ENCODE assay signal across 22 mouse cellular contexts in genomic region chr10:98135026-98135425, GRCm38 (mm10).
"Had no signal": no experiment of that assay in that cellular context is flagged by ENCODE, and none has a peak within 500 bp of the region (broad histone marks: within the 10 kb centered on the region; RNA-seq: fewer than 3 reads in every experiment).

No protein-coding gene starts in this region.

- DNase-seq: kidney, adult 2 months; kidney, postnatal 25 days; liver; lung, adult 2 months; lung, postnatal 14 days; lung, postnatal 4 days; right cerebral cortex, adult 18-20 months; right cerebral cortex, postnatal 14 days; right cerebral cortex, postnatal 4 days; thymus, adult 2 months; thymus, postnatal 14 days had no signal

- H3K9me3 ChIP-seq: limb, embryonic 10.5 days; limb, embryonic 13.5 days; liver, embryonic 12.5 days; liver, embryonic 15.5 days; midbrain, embryonic 15.5 days; neural tube, embryonic 12.5 days; neural tube, embryonic 15.5 days had no signal

- H3K4me3 ChIP-seq: limb, embryonic 10.5 days; limb, embryonic 13.5 days; liver, embryonic 12.5 days; liver, embryonic 15.5 days; midbrain, embryonic 15.5 days; neural tube, embryonic 12.5 days; neural tube, embryonic 15.5 days had no signal

- H3K4me1 ChIP-seq: limb, embryonic 10.5 days; limb, embryonic 13.5 days; liver, embryonic 12.5 days; liver, embryonic 15.5 days; midbrain, embryonic 15.5 days; neural tube, embryonic 12.5 days; neural tube, embryonic 15.5 days had no signal

- ATAC-seq: intestine, postnatal 0 days; liver, embryonic 12.5 days; midbrain, embryonic 15.5 days had no signal

- H3K4me2 ChIP-seq: limb, embryonic 13.5 days; liver, embryonic 12.5 days; liver, embryonic 15.5 days; midbrain, embryonic 11.5 days; midbrain, embryonic 15.5 days; neural tube, embryonic 12.5 days; neural tube, embryonic 15.5 days had no signal

- H3K9ac ChIP-seq: limb, embryonic 13.5 days; liver, embryonic 12.5 days; liver, embryonic 15.5 days; midbrain, embryonic 15.5 days; neural tube, embryonic 12.5 days; neural tube, embryonic 15.5 days had no signal

- H3K27ac ChIP-seq: kidney, postnatal 0 days; limb, embryonic 10.5 days; limb, embryonic 13.5 days; liver, embryonic 12.5 days; liver, embryonic 15.5 days; midbrain, embryonic 15.5 days; neural tube, embryonic 12.5 days; neural tube, embryonic 15.5 days; stomach, postnatal 0 days had no signal

- H3K27me3 ChIP-seq: limb, embryonic 13.5 days; liver, embryonic 12.5 days; liver, embryonic 15.5 days; midbrain, embryonic 15.5 days; neural tube, embryonic 12.5 days; neural tube, embryonic 15.5 days had no signal

- H3K36me3 ChIP-seq: limb, embryonic 10.5 days; limb, embryonic 13.5 days; liver, embryonic 12.5 days; liver, embryonic 15.5 days; midbrain, embryonic 15.5 days; neural tube, embryonic 12.5 days; neural tube, embryonic 15.5 days had no signal
